Mouse (Mus musculus): Measurements from ENCODE around the gene Ppp1cb.
A peak's percentile ranks its signal among the peaks of the same experiment; 100 is the strongest.
"Not testable (repeated sequence)": the region's sequence is repeated elsewhere in the genome, so short reads cannot be mapped to it uniquely, and the experiment has no call there.

Gene Ppp1cb

GRCm38 (mm10) chr5:32458408-32459143, at the start of gene Ppp1cb:
Gene Ppp1cb, plus strand, starts transcription at chr5:32458843.
- peak; percentile 99 for ATAC-seq (ENCODE audit: low TSS enrichment)

DNA sequence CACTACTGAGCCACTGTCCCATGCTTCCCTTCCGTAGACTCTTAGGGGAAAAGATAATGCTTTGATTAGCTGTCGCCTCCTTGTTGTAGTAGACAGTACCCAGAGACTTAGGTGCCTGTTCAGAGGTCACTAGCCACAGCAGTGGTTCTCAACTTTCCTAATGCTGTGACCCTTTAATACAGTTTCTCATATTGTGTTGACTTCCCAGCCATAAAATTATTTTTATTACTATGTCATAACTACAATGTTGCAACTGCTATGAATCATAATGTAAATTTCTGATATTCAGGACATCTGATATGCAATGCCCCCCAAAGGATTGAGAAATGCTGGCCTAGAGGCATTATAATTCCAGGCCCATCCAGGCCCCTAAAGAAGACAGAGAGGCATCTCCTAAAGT, 48.9 kb upstream of the Ppp1cb start:
- no peak for ATAC-seq (ENCODE audit: low TSS enrichment)

GRCm38 (mm10) chr5:32410954-32411688, 47.5 kb upstream of the Ppp1cb start:
- ATAC-seq (ENCODE audit: low TSS enrichment), result no peak

GRCm38 (mm10) chr5:32412186-32412950, 46.3 kb upstream of the Ppp1cb start:
- ATAC-seq (ENCODE audit: low TSS enrichment), result no peak

GRCm38 (mm10) chr5:32413083-32413482, 45.6 kb upstream of the Ppp1cb start:
- ATAC-seq (ENCODE audit: low TSS enrichment), result no peak

GRCm38 (mm10) chr5:32413569-32413968, 45.1 kb upstream of the Ppp1cb start:
- no peak; the same call in 1 of the 2 replicates for ATAC-seq (ENCODE audit: low TSS enrichment)

DNA sequence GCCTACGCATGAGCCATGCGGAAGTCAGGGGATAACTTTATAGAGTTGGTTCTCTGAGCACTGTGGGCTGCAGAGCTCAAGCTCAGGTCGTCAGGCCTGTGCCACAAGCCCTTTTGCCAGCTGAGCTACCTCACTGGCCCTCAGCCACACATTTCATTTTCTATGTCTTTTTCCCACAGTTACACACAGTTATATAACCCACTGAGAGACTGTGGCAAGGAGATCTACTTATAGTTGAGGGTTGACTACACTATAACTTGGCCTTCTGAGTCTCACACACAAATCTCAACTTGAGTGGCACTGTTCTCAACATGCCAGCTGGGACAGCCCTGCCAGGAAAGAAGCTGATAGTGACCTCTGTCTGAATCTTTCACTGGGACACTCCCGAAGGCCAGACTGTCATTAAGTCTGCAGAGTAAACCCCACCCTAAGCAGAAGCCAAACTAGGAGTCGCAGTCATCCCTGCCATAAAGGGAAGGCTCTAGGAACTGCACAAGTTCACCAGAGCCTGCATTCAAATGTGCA, 44.1 kb upstream of the Ppp1cb start:
- ATAC-seq (ENCODE audit: low TSS enrichment), result peak; percentile 78

GRCm38 (mm10) chr5:32415554-32415953, 43.1 kb upstream of the Ppp1cb start:
- ATAC-seq (ENCODE audit: low TSS enrichment), result no peak

DNA sequence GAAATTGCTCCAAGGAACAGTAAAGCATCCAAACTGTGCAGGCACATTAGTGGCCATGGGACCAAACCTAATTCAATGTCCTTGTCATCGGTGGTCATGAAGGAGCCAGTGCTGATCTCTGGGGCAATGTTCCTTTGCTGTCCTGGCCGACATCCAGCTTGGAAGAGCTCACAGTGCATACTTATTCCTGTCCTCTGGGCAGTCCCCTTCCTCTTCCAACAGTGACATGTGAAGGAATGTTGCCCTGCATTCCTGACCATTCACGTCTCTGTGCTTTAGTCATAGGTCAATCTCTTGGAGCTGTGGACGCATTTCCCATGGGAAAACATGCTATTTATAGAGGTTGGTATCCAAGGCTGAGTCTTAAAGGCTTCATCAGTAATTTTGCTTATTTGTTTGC, 41.8 kb upstream of the Ppp1cb start:
- ATAC-seq (ENCODE audit: low TSS enrichment), result no peak

DNA sequence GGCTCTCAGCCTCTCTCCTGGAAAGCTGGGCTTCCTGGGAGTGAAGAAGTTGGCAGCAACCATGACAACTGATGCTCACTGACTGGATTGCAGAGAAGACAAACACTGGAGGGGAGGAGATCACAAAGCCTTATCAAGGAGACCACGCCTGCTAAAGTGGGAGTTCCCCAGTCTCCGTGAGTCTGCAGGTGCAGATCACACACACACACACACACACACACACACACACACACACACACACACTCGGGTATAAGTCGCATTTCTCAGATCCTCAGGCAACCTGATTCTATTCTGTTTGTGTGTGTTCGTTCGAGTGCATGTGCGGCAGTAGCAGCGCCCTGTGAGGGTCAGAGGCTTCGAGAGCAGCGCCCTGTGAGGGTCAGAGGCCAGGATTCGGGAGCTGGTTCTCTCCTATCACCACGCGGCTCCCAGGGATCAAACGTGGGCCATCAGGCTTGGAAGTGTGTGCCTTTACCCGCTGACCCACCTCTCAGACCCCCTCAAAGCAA, 36.5 kb upstream of the Ppp1cb start:
- no peak for ATAC-seq (ENCODE audit: low TSS enrichment)

GRCm38 (mm10) chr5:32423339-32424046, 35.1 kb upstream of the Ppp1cb start:
- no peak for ATAC-seq (ENCODE audit: low TSS enrichment)

- no peak for ATAC-seq (ENCODE audit: low TSS enrichment)
Measured at GRCm38 (mm10) chr5:32424464-32424863, 34.2 kb upstream of the Ppp1cb start.

DNA sequence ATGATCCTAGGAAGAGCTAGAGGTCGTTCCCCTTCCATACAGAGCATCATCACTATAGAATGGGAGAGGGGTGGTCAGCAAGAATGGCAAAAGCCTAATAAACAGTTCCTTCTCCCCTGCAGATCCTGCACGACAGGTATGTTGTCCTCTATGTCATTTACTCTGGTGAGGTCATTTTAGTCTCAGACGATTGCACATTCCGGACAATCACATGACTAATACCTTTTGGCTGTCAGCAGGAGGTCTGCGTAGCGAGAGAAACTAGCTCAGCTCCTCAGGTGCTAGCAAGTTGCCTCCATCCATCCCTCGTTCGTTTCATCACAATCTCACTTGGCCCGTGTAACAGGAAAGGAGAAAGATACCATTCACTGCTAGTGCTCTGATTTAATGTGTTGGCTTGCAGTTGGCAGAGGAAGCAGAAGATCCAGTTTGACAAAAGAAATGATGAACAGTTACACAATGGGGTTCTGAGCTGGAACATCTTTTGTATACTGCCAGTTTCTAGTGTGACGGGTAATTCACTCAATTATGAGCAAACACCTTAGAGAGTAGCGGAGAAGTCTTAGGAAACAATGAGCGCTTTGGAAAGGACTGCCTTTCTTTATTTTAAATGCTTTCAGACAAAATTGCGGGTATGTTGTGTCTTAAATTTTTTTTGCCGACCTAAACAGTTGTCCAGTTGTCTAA, 33.0 kb upstream of the Ppp1cb start:
- no peak for ATAC-seq (ENCODE audit: low TSS enrichment)

DNA sequence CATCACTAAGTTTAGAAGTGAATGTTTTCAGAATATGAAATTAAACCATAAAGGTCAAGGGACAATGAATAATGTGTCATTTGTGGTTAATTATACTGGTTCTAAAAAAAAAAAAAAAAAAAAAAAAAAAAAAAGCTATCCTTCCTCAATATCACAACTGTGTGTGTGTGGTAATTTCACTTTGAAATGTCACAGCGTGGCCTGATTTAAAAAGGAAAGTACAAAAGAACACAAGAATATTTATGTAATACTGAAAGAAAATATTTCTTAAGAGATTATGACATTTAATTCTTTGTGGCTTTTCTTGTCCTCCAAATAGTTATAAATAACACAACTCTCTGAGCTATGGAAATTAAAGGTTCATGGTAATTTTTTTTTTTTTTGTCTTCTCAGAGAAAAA, 28.2 kb upstream of the Ppp1cb start:
- no peak for ATAC-seq (ENCODE audit: low TSS enrichment)

DNA sequence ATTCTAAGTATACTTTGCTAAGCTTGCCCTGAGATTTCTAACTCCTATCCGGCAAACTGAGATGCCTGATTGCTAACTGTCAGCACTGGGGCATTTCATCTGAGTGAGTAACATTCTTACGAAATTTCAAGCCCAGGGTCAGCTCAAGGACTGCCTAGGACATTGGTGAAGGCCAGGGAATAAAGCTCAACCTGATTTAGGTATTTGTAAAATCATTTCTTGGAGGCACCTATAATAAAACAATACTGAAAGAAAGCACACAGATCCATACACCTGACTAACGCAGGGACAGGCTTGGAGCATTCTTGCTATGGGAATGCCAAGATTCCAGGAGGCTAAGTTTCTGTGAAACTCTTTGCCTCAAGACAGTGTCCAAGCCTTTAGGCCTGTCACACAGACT, 24.3 kb upstream of the Ppp1cb start:
- ATAC-seq (ENCODE audit: low TSS enrichment), result not testable (repeated sequence)

GRCm38 (mm10) chr5:32435612-32436011, 23.0 kb upstream of the Ppp1cb start:
- ATAC-seq (ENCODE audit: low TSS enrichment), result no peak

GRCm38 (mm10) chr5:32437901-32438563, 20.6 kb upstream of the Ppp1cb start:
- ATAC-seq (ENCODE audit: low TSS enrichment), result no peak

DNA sequence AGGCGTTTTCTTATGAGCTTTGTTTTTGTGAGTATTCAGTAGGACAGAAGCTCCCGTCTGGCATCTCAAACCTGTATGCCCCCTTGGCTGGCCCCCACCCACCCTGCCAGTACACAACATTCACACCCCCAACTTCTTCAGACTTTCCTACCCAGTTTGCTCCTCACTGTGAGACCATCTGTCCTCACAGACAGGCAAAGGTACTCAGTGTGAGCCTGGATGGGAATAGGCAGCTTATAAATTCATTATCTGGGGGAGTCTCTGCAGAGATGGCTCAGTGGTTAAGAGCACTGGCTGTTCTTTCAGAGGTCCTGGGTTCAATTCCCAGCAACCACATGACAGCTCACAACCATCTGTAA, 20.1 kb upstream of the Ppp1cb start:
- ATAC-seq (ENCODE audit: low TSS enrichment), result no peak

DNA sequence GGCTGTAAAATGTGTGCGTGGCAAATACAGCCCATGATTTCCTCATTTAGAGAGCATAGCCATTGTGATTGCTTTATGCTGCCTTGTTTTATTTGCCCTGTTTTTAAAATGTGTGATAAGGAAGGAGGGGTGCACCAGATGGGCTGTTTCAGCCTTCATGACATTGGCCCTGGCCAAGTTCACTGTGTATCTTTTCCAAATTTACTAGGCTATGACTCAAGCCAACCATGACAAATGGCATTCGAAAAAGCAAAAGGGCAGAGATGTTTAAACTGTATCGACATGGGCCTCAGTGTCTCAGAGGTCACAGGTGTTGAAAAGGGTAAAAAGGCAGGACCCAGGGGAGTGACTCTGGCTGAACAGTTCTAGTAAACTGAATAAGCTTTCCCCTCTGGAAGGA, 17.3 kb upstream of the Ppp1cb start:
- ATAC-seq (ENCODE audit: low TSS enrichment), result no peak

- no peak for ATAC-seq (ENCODE audit: low TSS enrichment)
Measured at GRCm38 (mm10) chr5:32441992-32442575, 16.6 kb upstream of the Ppp1cb start.
